Mouse (Mus musculus) left cerebral cortex, postnatal 10 days (tissue): ENCODE measurements around the gene Mylk. TPM values are rescaled to one million over a fixed set of nuclear protein-coding genes. Genes with fewer than 3 reads are reported as not detected.

Experiments
- DNase-seq, 2 experiments: peaks; one replicate each; pipeline ENCODE4 v3.0.0; 2021 to 2022; ENCODE audit warnings: low spot score in 2 of 2, mixed read lengths in 1 of 2; ENCODE audit errors: extremely low spot score in 1 of 2
- intact Hi-C: fragments of 180-260 bp; cut with DNase I; formaldehyde crosslinking; loops from one replicate; pipeline ENCODE4 v1.15.1; 2025
- total RNA-seq, 2 experiments: library from RNA; stranded (reverse); gene quantifications; 2 replicates each; pipeline ENCODE4 v1.2.3; 2021

The Mylk gene
- total RNA-seq, 2 experiments from 2014 or later = 8.2 to 8.5 TPM

- no peak for DNase-seq
- intact Hi-C loops = no loop called here
These were observed 279.3 kb downstream of the Mylk start for GRCm38 (mm10) chr16:35024300-35024699.

GRCm38 (mm10) chr16:35025347-35025746, 280.3 kb downstream of the Mylk start:
- DNase-seq = no peak
- intact Hi-C loops = no loop called here

- DNase-seq = no peak
- intact Hi-C loops = no loop called here
These were observed 288.2 kb downstream of the Mylk start for GRCm38 (mm10) chr16:35033241-35033640.

DNA sequence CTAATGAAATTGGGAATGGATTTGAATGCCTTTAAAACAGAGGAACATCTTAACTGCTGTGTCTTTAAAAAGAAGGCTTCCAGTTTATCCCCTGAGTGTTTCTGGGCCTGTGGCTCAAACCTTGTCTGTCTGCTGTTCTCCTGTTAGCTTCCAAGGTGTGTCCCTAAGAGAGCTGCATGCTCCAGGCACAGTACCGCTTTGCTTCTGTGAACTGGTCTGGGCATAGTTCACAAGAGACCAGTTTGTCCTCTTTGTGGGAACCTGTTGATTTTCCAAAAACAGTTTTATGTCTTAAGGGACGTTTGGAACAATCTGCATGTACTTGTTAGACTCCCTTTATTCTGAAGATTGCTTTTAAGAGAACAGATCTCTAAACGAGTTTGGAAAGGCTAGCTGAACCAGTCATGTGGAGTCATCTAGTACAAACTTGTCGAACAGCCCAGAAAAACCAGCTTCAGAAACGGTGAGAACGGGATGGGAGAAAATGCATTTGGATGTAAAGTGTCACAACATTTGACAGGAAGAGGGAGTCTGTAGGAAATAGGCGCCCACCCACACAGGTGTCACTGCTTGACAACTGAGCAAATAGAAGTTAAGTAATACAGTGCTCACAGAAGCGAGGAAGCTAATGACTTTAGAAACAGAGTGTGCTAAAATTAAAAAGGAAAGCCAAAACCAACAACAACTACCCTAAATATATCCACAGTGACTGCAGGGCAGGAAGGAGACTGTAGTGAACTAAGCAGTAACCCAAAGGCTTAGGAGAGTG, 289.0 kb downstream of the Mylk start:
- intact Hi-C loops = no loop called here
- DNase-seq = no peak

DNA sequence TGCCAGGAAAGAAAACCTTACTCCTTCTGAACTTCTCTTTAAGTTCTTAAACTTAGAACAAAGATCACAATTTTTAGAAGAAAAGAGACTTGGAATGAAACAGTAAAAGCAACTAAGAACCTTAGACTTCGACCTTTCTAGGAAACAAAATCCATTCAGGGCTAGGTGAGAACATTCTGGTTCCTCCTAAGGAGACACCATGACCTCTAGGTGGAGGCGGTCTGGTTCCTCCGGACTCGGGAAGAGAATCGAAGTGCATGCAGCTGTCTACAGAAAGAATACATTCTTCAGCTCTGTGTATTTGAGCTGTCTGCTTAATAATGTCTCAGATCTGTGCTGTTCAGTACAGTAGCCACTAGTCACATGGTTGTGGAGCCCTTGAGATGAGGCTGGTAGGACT, 290.0 kb downstream of the Mylk start:
- intact Hi-C loops = no loop called here
- DNase-seq = no peak

GRCm38 (mm10) chr16:35036754-35037153, 291.7 kb downstream of the Mylk start:
- no peak for DNase-seq
- intact Hi-C loops = no loop called here

DNA sequence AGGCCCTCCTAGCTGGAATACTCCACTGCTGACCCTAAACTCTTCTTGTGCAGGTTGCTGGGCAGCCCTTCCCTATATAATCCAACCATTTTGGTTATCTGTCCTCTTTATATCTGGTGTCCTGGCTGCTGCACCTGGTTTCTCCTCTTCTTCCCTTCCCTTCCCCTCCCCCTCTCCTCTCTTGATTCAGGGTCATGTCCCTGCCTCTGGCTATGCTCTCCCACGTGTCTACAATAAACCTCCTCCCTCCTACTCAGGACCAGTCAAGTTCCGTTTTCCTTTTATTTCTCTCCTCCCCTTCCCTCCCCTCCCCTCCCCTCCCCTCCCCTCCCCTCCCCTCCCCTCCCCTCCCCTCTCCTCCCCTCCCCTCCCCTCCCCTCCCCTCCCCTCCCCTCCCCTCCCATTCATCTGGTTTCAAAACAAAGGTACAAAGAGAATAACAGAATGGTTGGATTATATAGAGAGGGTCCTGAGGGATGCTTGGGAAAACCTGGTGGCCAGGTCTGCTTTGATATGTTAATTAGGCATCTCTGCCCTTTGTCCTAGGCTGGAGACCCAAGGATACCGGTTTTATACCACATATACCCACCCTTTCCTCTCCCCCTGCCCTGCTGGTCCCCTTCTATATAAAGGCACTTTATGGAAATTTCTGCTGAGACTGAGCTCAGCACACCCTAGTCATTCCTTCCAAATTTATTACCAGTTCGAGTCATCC, 293.5 kb downstream of the Mylk start:
- no peak for DNase-seq
- intact Hi-C loops = no loop called here

GRCm38 (mm10) chr16:35040154-35040553, 295.1 kb downstream of the Mylk start:
- intact Hi-C loops = no loop called here
- no peak for DNase-seq

DNA sequence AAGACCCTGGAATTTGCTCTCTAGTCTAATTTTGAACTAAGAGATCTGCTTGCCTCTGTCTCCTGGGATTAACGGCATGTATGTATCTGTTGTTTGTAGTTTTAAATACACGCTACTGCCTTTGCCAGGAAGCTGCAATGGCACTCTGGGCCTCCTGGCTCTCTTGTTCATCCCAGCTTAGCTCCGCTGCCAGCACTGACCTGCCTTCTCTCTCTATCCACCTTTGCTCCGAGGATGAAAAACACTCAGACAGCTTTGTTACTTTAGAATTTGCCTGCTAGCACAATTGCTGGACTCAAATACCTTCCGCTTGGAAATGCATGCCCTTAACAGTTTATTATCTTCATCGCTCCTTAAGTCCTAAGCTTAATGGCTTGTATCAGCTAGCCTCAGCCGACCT, 296.0 kb downstream of the Mylk start:
- no peak for DNase-seq
- intact Hi-C loops = no loop called here

GRCm38 (mm10) chr16:35046081-35046775, 301.2 kb downstream of the Mylk start:
- intact Hi-C loops = no loop called here
- no peak for DNase-seq

- no peak for DNase-seq
- intact Hi-C loops = no loop called here
These were observed 302.4 kb downstream of the Mylk start for GRCm38 (mm10) chr16:35047272-35047969.

- intact Hi-C loops = no loop called here
- no peak for DNase-seq
These were observed 306.1 kb downstream of the Mylk start for GRCm38 (mm10) chr16:35051066-35051465.

Other genes with a start within 250 kb of the Mylk start
- 100 to 1,000 TPM; 318 to 335 TPM for gene Kalrn, start 171.7 kb upstream of the Mylk start, total RNA-seq
- under 1 TPM in 1 of 2 experiments, not detected in 1; 0.41 TPM for gene Ropn1, start 95.3 kb upstream of the Mylk start, total RNA-seq
- 1 to 10 TPM; 3.3 to 3.7 TPM for gene Ccdc14, start 54.6 kb upstream of the Mylk start, total RNA-seq